Mouse (Mus musculus) lung, embryonic 15.5 days (tissue): ENCODE data around the gene Sufu. TPM values are rescaled to one million over a fixed set of nuclear protein-coding genes. Genes with fewer than 3 reads are reported as not detected.

ENCODE experiments used
- ATAC-seq: fragments of 200-750 bp; cut with Nextera tagmentation; 2 replicates; pipeline ENCODE4 v1.8.0; 2017; ENCODE audit warnings: moderate number of reproducible peaks, borderline replicate concordance; ENCODE audit not compliant: low FRiP score, low TSS enrichment; ENCODE audit errors: extremely low read depth
- H3K27ac ChIP-seq: fragments of 300-500 bp; sonication (generic); 2 replicates; pipeline ENCODE4 v1.5.1; 2015; ENCODE audit warnings: moderate library complexity, mild to moderate bottlenecking, inconsistent platforms
- H3K27me3 ChIP-seq: fragments of 300-500 bp; sonication (generic); 2 replicates; pipeline ENCODE4 v1.6.1; 2015; ENCODE audit warnings: inconsistent platforms
- H3K36me3 ChIP-seq: fragments of 300-500 bp; sonication (generic); 2 replicates; pipeline ENCODE4 v1.6.1; 2015; ENCODE audit warnings: inconsistent platforms
- H3K4me1 ChIP-seq: fragments of 300-500 bp; sonication (generic); 2 replicates; pipeline ENCODE4 v1.6.1; 2015; ENCODE audit warnings: inconsistent platforms
- H3K4me2 ChIP-seq: fragments of 300-500 bp; sonication (generic); 2 replicates; pipeline ENCODE4 v1.6.1; 2015; ENCODE audit warnings: inconsistent platforms, mild to moderate bottlenecking, moderate library complexity
- H3K4me3 ChIP-seq: fragments of 300-500 bp; sonication (generic); 2 replicates; pipeline ENCODE4 v1.5.1; 2015; ENCODE audit warnings: mild to moderate bottlenecking, inconsistent platforms
- H3K9ac ChIP-seq: fragments of 300-500 bp; sonication (generic); 2 replicates; pipeline ENCODE4 v1.6.1; 2015; ENCODE audit warnings: inconsistent platforms
- H3K9me3 ChIP-seq: fragments of 300-500 bp; sonication (generic); 2 replicates; pipeline ENCODE4 v1.6.1; 2016; ENCODE audit warnings: inconsistent platforms
- WGBS: fragments of 180-500 bp; shearing (Covaris S2); methylation state at CpG from one replicate; pipeline ENCODE4 v1.1.7; 2015; 5-methylcytosine and 5-hydroxymethylcytosine counted together
- polyA plus RNA-seq: library from polyadenylated mRNA; unstranded; fragments of >200 nt; fragmentation: Nextera tagmentation; extraction: Ambion mirVana; gene quantifications from 2 replicates; pipeline ENCODE4 v1.2.1, GENCODE M21; 2015

Sufu gene
- polyA plus RNA-seq, 1 experiment from 2014 or later = 34.5 TPM

GRCm38 (mm10) chr19:46531071-46532030 lies 134.7 kb downstream of the Sufu start:
- H3K27me3 ChIP-seq = no peaks in the 10 kb centered on the region
- H3K9me3 ChIP-seq = no peaks in the 10 kb centered on the region
- H3K4me3 ChIP-seq = no peak overlapping the region
- ATAC-seq = no peak
- no peak overlapping the region for H3K9ac ChIP-seq
- peak overlapping the region; percentile 82 for H3K27ac ChIP-seq
- 0 out of 2 replicates have a peak, but pooled peaks cover 3% of the 10 kb centered on the region for H3K36me3 ChIP-seq
- H3K4me1 ChIP-seq = peaks cover 67% of the 10 kb centered on the region
- 8% methylated on average over 16 of the region's 16 CpGs for WGBS
- peak overlapping the region; percentile 23 for H3K4me2 ChIP-seq

- no peaks in the 10 kb centered on the region for H3K27me3 ChIP-seq
- 15% methylated on average over 10 of the region's 10 CpGs for WGBS
- no peak overlapping the region for H3K9ac ChIP-seq
- H3K9me3 ChIP-seq = no peaks in the 10 kb centered on the region
- 0 out of 2 replicates have a peak, but pooled peaks cover 3% of the 10 kb centered on the region for H3K36me3 ChIP-seq
- no peak overlapping the region for H3K4me3 ChIP-seq
- H3K27ac ChIP-seq = peak overlapping the region; percentile 82
- no peak overlapping the region for H3K4me2 ChIP-seq
- 0 out of 2 replicates have a peak, but pooled peaks have one; percentile 8 for ATAC-seq
- peaks cover 65% of the 10 kb centered on the region for H3K4me1 ChIP-seq
Observed at GRCm38 (mm10) chr19:46532031-46532688, 135.5 kb downstream of the Sufu start.

GRCm38 (mm10) chr19:46533066-46533465 lies 136.4 kb downstream of the Sufu start:
- ATAC-seq = no peak
- H3K4me1 ChIP-seq = peaks cover 58% of the 10 kb centered on the region
- WGBS = 47% methylated on average over 4 of the region's 4 CpGs
- no peak overlapping the region for H3K4me3 ChIP-seq
- H3K36me3 ChIP-seq = 0 out of 2 replicates have a peak, but pooled peaks cover 3% of the 10 kb centered on the region
- no peak overlapping the region for H3K4me2 ChIP-seq
- no peaks in the 10 kb centered on the region for H3K27me3 ChIP-seq
- H3K9ac ChIP-seq = no peak overlapping the region; the same call in 1 of the 2 replicates
- H3K27ac ChIP-seq = peak overlapping the region; percentile 82
- no peaks in the 10 kb centered on the region for H3K9me3 ChIP-seq

GRCm38 (mm10) chr19:46533525-46533924 lies 136.8 kb downstream of the Sufu start:
- Histone ChIP-seq H3K27ac (peak overlapping the region; percentile 82), H3K4me1 (peaks cover 54% of the 10 kb centered on the region), H3K4me3 (no peak overlapping the region), H3K9ac (no peak overlapping the region), H3K9me3 (no peaks in the 10 kb centered on the region), H3K4me2 (no peak overlapping the region), H3K27me3 (no peaks in the 10 kb centered on the region), H3K36me3 (0 out of 2 replicates have a peak, but pooled peaks cover 3% of the 10 kb centered on the region)
- ATAC-seq = no peak
- WGBS = 66% methylated on average over 5 of the region's 5 CpGs

- H3K27ac ChIP-seq = peak overlapping the region; percentile 20; the same call in 1 of the 2 replicates
- H3K4me3 ChIP-seq = no peak overlapping the region
- H3K4me1 ChIP-seq = peaks cover 43% of the 10 kb centered on the region
- H3K9me3 ChIP-seq = no peaks in the 10 kb centered on the region
- no peak overlapping the region for H3K4me2 ChIP-seq
- H3K36me3 ChIP-seq = 0 out of 2 replicates have a peak, but pooled peaks cover 3% of the 10 kb centered on the region
- no peak for ATAC-seq
- 40% methylated on average over 6 of the region's 6 CpGs for WGBS
- no peak overlapping the region for H3K9ac ChIP-seq
- H3K27me3 ChIP-seq = no peaks in the 10 kb centered on the region
Observed at GRCm38 (mm10) chr19:46534542-46535098, 137.9 kb downstream of the Sufu start.

- Histone ChIP-seq H3K4me2 (no peak overlapping the region), H3K27ac (no peak overlapping the region), H3K9me3 (no peaks in the 10 kb centered on the region), H3K4me3 (no peak overlapping the region), H3K9ac (no peak overlapping the region), H3K36me3 (0 out of 2 replicates have a peak, but pooled peaks cover 9% of the 10 kb centered on the region), H3K4me1 (peaks cover 15% of the 10 kb centered on the region), H3K27me3 (no peaks in the 10 kb centered on the region)
- no peak for ATAC-seq
- 85% methylated on average over 9 of the region's 9 CpGs for WGBS
Observed at GRCm38 (mm10) chr19:46537357-46537756, 140.7 kb downstream of the Sufu start.

- no peak for ATAC-seq
- Histone ChIP-seq H3K4me2 (no peak overlapping the region), H3K4me3 (no peak overlapping the region), H3K27ac (no peak overlapping the region), H3K4me1 (peaks cover 7% of the 10 kb centered on the region), H3K27me3 (no peaks in the 10 kb centered on the region), H3K9me3 (no peaks in the 10 kb centered on the region), H3K9ac (no peak overlapping the region), H3K36me3 (0 out of 2 replicates have a peak, but pooled peaks cover 9% of the 10 kb centered on the region)
- WGBS = 77% methylated on average over 6 of the region's 6 CpGs
Observed at GRCm38 (mm10) chr19:46538213-46538612, 141.5 kb downstream of the Sufu start.

Other genes with a start within 250 kb of the Sufu start
- 0.39 and 0.53 TPM in 2 replicates for gene Pitx3, start 248.6 kb upstream of the Sufu start, polyA plus RNA-seq
- gene Gbf1, start 244.4 kb upstream of the Sufu start, polyA plus RNA-seq = 62.4 and 65.0 TPM in 2 replicates
- 9.1 and 10.5 TPM in 2 replicates for gene Nfkb2, start 92.6 kb upstream of the Sufu start, polyA plus RNA-seq
- 7.0 and 8.3 TPM in 2 replicates for gene Psd, start 69.7 kb upstream of the Sufu start, polyA plus RNA-seq
- gene Fbxl15, start 68.7 kb upstream of the Sufu start, polyA plus RNA-seq = 13.3 and 14.2 TPM in 2 replicates
- gene Cuedc2, start 58.2 kb upstream of the Sufu start, polyA plus RNA-seq = 146 and 154 TPM in 2 replicates
- 10.1 and 10.5 TPM in 2 replicates for gene Mfsd13a, start 55.8 kb upstream of the Sufu start, polyA plus RNA-seq
- 2.0 and 2.4 TPM in 2 replicates for gene 2310034G01Rik, start 46.6 kb upstream of the Sufu start, polyA plus RNA-seq
- gene Actr1a, start 1.1 kb upstream of the Sufu start, polyA plus RNA-seq = 137 and 139 TPM in 2 replicates
- 22.2 and 27.8 TPM in 2 replicates for gene Trim8, start 104.8 kb downstream of the Sufu start, polyA plus RNA-seq
- 115 and 119 TPM in 2 replicates for gene Arl3, start 176.3 kb downstream of the Sufu start, polyA plus RNA-seq
- 27.9 and 28.3 TPM in 2 replicates for gene Sfxn2, start 176.5 kb downstream of the Sufu start, polyA plus RNA-seq
- gene Wbp1l, start 202.2 kb downstream of the Sufu start, polyA plus RNA-seq = 44.0 and 48.0 TPM in 2 replicates